Mouse (Mus musculus): Measurements from ENCODE around the gene Gbp2b. TPM values are rescaled to one million over a fixed set of nuclear protein-coding genes. Genes with fewer than 3 reads are reported as not detected.

Gbp2b gene
- polyA plus RNA-seq, 1 experiment from 2014 or later, result not detected

GRCm38 (mm10) chr3:142578342-142578741, 16.3 kb upstream of the Gbp2b start:
- Histone ChIP-seq H3K9me3 (replicated peaks) (no peaks in the 10 kb centered on the region), H3K4me2 (no peak overlapping the region), H3K36me3 (no peaks in the 10 kb centered on the region), H3K4me1 (no peaks in the 10 kb centered on the region), H3K4me3 (replicated peaks) (no peak overlapping the region), H3K27me3 (replicated peaks) (no peaks in the 10 kb centered on the region), H3K27ac (replicated peaks) (no peak overlapping the region), H3K9ac (replicated peaks) (no peak overlapping the region)
- WGBS, result 90% methylated on average over 4 of the region's 4 CpGs
- no peak for ATAC-seq (ENCODE audit: low FRiP score)

DNA sequence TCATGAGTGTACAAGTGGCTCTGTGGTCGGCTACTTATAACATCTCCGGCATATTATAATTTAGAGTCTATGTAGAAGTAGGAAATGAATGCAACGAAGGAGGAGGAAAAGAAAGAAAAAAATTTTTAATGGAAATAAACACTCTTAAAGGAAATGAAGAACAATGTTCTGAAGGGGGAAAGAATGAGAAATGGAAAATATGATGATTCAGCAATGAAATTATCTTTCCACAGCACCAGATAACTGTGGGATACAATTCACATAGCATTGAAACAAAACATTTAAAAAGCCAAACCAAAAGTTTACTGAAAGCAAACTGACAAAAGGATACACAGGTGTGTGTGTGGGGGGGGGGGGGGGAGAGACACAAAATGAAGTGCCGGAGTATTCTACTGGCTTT, 11.6 kb upstream of the Gbp2b start:
- no peak overlapping the region for H3K4me3 ChIP-seq (replicated peaks)
- no peaks in the 10 kb centered on the region for H3K9me3 ChIP-seq (replicated peaks)
- H3K9ac ChIP-seq (replicated peaks), result no peak overlapping the region
- H3K4me1 ChIP-seq, result no peaks in the 10 kb centered on the region
- ATAC-seq (ENCODE audit: low FRiP score), result no peak
- H3K27me3 ChIP-seq (replicated peaks), result no peaks in the 10 kb centered on the region
- 95% methylated on average over 4 of the region's 4 CpGs for WGBS
- no peaks in the 10 kb centered on the region for H3K36me3 ChIP-seq
- no peak overlapping the region for H3K4me2 ChIP-seq
- H3K27ac ChIP-seq (replicated peaks), result no peak overlapping the region

GRCm38 (mm10) chr3:142587386-142587785, 7.3 kb upstream of the Gbp2b start:
- H3K9me3 ChIP-seq (replicated peaks), result no peaks in the 10 kb centered on the region
- no peaks in the 10 kb centered on the region for H3K36me3 ChIP-seq
- H3K27ac ChIP-seq (replicated peaks), result no peak overlapping the region
- no peaks in the 10 kb centered on the region for H3K27me3 ChIP-seq (replicated peaks)
- no peak overlapping the region for H3K4me2 ChIP-seq
- ATAC-seq (ENCODE audit: low FRiP score), result no peak
- no peaks in the 10 kb centered on the region for H3K4me1 ChIP-seq
- no peak overlapping the region for H3K4me3 ChIP-seq (replicated peaks)
- H3K9ac ChIP-seq (replicated peaks), result no peak overlapping the region

- 68% methylated on average over 2 of the region's 2 CpGs for WGBS
- no peak for ATAC-seq (ENCODE audit: low FRiP score)
- Histone ChIP-seq H3K9ac (replicated peaks) (no peak overlapping the region), H3K27me3 (replicated peaks) (no peaks in the 10 kb centered on the region), H3K4me3 (replicated peaks) (no peak overlapping the region), H3K4me1 (no peaks in the 10 kb centered on the region), H3K4me2 (no peak overlapping the region), H3K9me3 (replicated peaks) (no peaks in the 10 kb centered on the region), H3K36me3 (no peaks in the 10 kb centered on the region), H3K27ac (replicated peaks) (no peak overlapping the region)
Observed at GRCm38 (mm10) chr3:142588888-142589287, 5.8 kb upstream of the Gbp2b start.

DNA sequence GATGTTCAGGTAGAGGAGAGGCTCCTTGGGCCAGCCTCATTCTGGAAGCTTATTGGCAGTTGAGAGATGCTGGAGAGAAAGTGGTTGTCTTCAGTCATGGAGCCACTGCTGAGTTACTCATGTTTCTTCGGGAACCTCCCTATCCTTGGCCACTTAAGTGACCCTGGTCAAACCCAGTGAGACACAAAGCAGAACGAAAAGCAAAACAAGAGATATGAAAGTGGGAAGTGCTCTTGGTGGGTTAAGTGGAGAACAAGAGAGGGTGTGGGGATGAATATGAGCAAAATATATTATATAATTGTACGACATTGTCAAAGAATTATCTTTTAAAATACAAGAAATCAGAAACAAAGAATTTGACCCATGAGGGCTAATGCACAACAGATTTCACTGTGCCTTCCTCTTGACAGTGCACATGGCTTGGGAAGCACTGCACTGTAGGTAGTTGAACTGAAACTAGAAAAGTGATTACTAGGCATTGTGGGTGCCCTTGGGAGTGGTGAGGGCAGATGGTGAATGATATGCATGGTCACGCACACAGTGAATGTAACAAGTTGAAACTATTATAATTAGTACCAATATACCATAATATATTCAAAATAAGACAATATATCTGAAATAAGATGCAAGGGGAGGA, 4.1 kb upstream of the Gbp2b start:
- H3K4me2 ChIP-seq, result no peak overlapping the region
- no peaks in the 10 kb centered on the region for H3K9me3 ChIP-seq (replicated peaks)
- H3K9ac ChIP-seq (replicated peaks), result no peak overlapping the region
- no peaks in the 10 kb centered on the region for H3K36me3 ChIP-seq
- H3K4me3 ChIP-seq (replicated peaks), result no peak overlapping the region
- WGBS, result 84% methylated on average over 4 of the region's 4 CpGs
- H3K4me1 ChIP-seq, result no peaks in the 10 kb centered on the region
- H3K27me3 ChIP-seq (replicated peaks), result no peaks in the 10 kb centered on the region
- no peak for ATAC-seq (ENCODE audit: low FRiP score)
- H3K27ac ChIP-seq (replicated peaks), result no peak overlapping the region

DNA sequence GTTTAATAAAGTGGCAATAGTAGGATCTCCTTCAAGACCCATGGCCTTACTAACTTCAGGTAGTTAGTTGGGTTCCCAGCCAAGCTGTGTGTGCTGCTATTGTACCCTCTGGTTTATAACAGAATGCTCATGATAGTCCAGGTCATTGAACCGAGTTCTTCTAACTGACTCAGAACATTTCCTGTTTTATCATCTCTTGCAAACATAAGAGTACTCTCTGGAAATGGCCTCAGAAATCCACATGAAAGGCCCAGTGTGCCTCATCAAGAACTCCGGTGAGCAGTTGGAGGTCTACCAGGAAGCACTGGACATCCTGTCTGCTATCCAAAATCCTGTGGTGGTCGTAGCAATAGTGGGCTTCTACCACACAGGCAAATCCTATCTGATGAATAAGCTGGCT, 3.3 kb downstream of the Gbp2b start:
- no peak overlapping the region for H3K27ac ChIP-seq (replicated peaks)
- H3K4me1 ChIP-seq, result no peaks in the 10 kb centered on the region
- no peaks in the 10 kb centered on the region for H3K27me3 ChIP-seq (replicated peaks)
- no peak overlapping the region for H3K4me3 ChIP-seq (replicated peaks)
- H3K9me3 ChIP-seq (replicated peaks), result no peaks in the 10 kb centered on the region
- 88% methylated on average over 3 of the region's 3 CpGs for WGBS
- no peak overlapping the region for H3K9ac ChIP-seq (replicated peaks)
- no peaks in the 10 kb centered on the region for H3K36me3 ChIP-seq
- no peak overlapping the region for H3K4me2 ChIP-seq
- ATAC-seq (ENCODE audit: low FRiP score), result no peak

- Histone ChIP-seq H3K4me3 (replicated peaks) (no peak overlapping the region), H3K27ac (replicated peaks) (no peak overlapping the region), H3K9me3 (replicated peaks) (no peaks in the 10 kb centered on the region), H3K9ac (replicated peaks) (no peak overlapping the region), H3K27me3 (replicated peaks) (no peaks in the 10 kb centered on the region), H3K36me3 (no peaks in the 10 kb centered on the region), H3K4me2 (no peak overlapping the region), H3K4me1 (no peaks in the 10 kb centered on the region)
- ATAC-seq (ENCODE audit: low FRiP score), result no peak
Observed at GRCm38 (mm10) chr3:142601675-142602074, 7.0 kb downstream of the Gbp2b start.

- Histone ChIP-seq H3K27me3 (replicated peaks) (no peaks in the 10 kb centered on the region), H3K4me1 (no peaks in the 10 kb centered on the region), H3K36me3 (no peaks in the 10 kb centered on the region), H3K4me3 (replicated peaks) (no peak overlapping the region), H3K4me2 (no peak overlapping the region), H3K27ac (replicated peaks) (no peak overlapping the region), H3K9me3 (replicated peaks) (no peaks in the 10 kb centered on the region), H3K9ac (replicated peaks) (no peak overlapping the region)
- ATAC-seq (ENCODE audit: low FRiP score), result no peak
- WGBS, result 83% methylated on average over 3 of the region's 3 CpGs
Observed at GRCm38 (mm10) chr3:142618658-142619057, 24.0 kb downstream of the Gbp2b start.

DNA sequence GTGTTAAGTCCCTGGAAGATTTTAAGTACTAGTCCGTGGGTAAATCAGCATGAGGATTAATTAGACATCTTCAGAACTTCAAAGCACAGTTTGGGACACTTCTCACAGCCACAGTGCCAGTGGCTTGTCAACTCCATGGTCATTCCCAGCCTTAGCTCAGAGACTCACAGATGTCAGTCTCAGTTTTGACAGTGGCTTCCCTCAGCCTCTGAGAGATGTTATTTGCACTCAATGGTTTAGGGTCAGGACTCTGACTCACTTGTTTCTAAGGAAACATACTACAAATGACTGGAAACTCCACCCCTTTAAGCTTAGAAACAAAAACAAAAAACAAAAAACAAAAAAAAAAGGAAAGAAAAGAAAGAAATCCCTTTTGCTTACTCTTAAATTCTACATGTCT, 25.0 kb downstream of the Gbp2b start:
- H3K27me3 ChIP-seq (replicated peaks), result no peaks in the 10 kb centered on the region
- WGBS, result 54% methylated on average over 1 of the region's 1 CpGs
- no peak overlapping the region for H3K4me2 ChIP-seq
- ATAC-seq (ENCODE audit: low FRiP score), result no peak
- no peak overlapping the region for H3K9ac ChIP-seq (replicated peaks)
- no peaks in the 10 kb centered on the region for H3K9me3 ChIP-seq (replicated peaks)
- no peaks in the 10 kb centered on the region for H3K4me1 ChIP-seq
- no peaks in the 10 kb centered on the region for H3K36me3 ChIP-seq
- H3K4me3 ChIP-seq (replicated peaks), result no peak overlapping the region
- no peak overlapping the region for H3K27ac ChIP-seq (replicated peaks)

DNA sequence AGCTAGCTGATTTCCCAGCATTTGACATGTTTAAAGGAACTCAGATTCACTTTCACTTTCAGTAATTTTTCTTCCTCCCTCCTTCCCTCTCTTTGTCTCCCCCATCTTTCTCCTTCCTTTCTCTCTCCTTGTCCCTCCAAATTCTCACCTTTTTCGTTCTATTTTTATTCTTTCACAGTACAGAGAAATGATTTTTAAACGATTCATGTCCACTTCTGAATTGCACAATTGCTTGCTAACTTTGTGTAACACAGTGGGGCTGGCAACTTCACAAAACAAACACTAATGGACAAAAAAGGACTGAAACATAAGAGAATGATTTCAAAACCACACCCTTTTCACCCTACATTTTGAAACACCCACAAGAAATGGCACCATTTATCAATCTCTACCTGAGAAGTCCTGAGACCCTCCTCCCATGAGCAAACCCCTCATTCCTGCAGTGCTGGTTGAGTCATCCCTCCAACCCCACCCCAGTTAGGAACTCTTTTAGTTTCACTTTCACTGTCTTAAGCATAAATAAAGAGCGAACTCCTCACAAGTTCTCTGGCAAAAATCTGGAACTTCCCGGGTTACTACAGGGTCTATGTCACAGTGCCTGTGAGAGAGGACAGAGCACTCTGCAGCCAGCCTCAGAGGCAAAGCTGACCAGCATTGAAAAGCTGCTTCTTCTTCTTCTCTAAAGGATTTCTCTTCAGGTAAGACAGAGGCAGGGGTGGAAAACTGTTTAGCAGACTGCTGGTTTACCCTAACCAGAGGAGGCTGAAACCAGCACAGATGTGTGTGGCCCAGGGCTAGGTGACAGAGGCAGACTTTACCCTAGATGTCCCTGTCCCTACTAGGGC, 25.7 kb downstream of the Gbp2b start, which contains the start of gene Gbp2:
TSS of gene Gbp2 (plus strand) at position 492 of the 845 bp plus-strand sequence.
- Histone ChIP-seq H3K27ac (replicated peaks) (no peak within 1 kb of the TSS), H3K9me3 (replicated peaks) (no peaks in the 10 kb centered on the region), H3K4me1 (no peaks in the 10 kb centered on the region), H3K4me2 (peak within 1 kb of the TSS; percentile 24), H3K9ac (replicated peaks) (no peak within 1 kb of the TSS), H3K27me3 (replicated peaks) (no peaks in the 10 kb centered on the region), H3K4me3 (replicated peaks) (no peak within 1 kb of the TSS), H3K36me3 (no peaks in the 10 kb centered on the region)
- WGBS, result 71% methylated on average over 4 of the region's 4 CpGs
- no peak for ATAC-seq (ENCODE audit: low FRiP score)

GRCm38 (mm10) chr3:142620956-142621562, 26.4 kb downstream of the Gbp2b start:
- Histone ChIP-seq H3K27me3 (replicated peaks) (no peaks in the 10 kb centered on the region), H3K9ac (replicated peaks) (no peak overlapping the region), H3K4me3 (replicated peaks) (no peak overlapping the region), H3K36me3 (no peaks in the 10 kb centered on the region), H3K9me3 (replicated peaks) (no peaks in the 10 kb centered on the region), H3K27ac (replicated peaks) (no peak overlapping the region), H3K4me2 (no peak overlapping the region), H3K4me1 (no peaks in the 10 kb centered on the region)
- WGBS, result 56% methylated on average over 3 of the region's 3 CpGs
- ATAC-seq (ENCODE audit: low FRiP score), result no peak

- no peak for ATAC-seq (ENCODE audit: low FRiP score)
- WGBS, result 80% methylated on average over 8 of the region's 8 CpGs
- H3K36me3 ChIP-seq, result no peaks in the 10 kb centered on the region
- no peak overlapping the region for H3K4me3 ChIP-seq (replicated peaks)
- H3K4me1 ChIP-seq, result no peaks in the 10 kb centered on the region
- no peak overlapping the region for H3K4me2 ChIP-seq
- H3K9ac ChIP-seq (replicated peaks), result no peak overlapping the region
- H3K9me3 ChIP-seq (replicated peaks), result no peaks in the 10 kb centered on the region
- no peak overlapping the region for H3K27ac ChIP-seq (replicated peaks)
- no peaks in the 10 kb centered on the region for H3K27me3 ChIP-seq (replicated peaks)
Observed at GRCm38 (mm10) chr3:142630385-142630784, 35.7 kb downstream of the Gbp2b start.

Data from neural tube, embryonic 15.5 days (tissue).